Mouse (Mus musculus): ENCODE data around the gene Maneal. TPM values are rescaled to one million over a fixed set of nuclear protein-coding genes. Genes with fewer than 3 reads are reported as not detected.

The Maneal gene
- total RNA-seq, 2 experiments from 2014 or later: 48.4 to 58.0 TPM

DNA sequence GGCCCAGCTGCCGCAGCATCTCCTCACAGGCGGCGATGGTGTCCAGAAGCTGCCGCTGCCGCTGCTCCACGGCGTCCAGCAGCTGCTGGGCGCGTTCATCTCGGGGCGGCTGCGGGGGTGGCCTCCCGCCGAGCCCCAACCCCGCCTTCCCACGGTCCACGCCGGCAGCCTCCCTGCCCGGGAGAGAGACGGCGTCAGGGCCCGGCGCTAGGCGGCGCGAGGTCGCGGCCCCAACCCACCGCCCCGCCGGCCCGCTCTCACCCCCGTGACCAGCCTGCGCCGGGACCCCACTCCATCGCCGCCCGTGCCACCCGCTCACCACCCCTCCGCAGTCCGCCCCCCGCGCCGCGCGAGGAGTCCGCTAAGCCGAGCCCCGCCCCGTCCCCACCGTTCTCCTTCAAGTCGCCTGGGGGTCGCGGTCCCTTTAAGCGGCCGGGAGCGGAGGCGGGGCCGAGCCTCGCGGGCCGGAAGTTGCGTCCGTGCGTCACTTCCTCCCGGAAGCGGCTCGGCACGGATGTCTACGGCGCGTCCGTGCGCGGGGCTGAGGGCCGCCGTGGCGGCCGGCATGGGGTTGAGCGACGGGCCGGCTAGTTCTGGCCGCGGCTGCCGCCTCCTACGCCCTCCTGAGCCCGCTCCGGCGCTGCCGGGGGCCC is 11.6 kb downstream of the Maneal start, which contains the start of gene Yrdc:
Gene Yrdc, plus strand, starts transcription at position 419 of the 653 bp plus-strand sequence.
- intact Hi-C loops (cut with DNase I): loop anchor here (1.0 to 5.0 kb wide), 2 partner anchors 42 to 48 kb away; partner anchors contain the start of gene Mtf1
- DNase-seq (ENCODE audit: low spot score in 2 of 2): peak; percentile 95 to 96

DNA sequence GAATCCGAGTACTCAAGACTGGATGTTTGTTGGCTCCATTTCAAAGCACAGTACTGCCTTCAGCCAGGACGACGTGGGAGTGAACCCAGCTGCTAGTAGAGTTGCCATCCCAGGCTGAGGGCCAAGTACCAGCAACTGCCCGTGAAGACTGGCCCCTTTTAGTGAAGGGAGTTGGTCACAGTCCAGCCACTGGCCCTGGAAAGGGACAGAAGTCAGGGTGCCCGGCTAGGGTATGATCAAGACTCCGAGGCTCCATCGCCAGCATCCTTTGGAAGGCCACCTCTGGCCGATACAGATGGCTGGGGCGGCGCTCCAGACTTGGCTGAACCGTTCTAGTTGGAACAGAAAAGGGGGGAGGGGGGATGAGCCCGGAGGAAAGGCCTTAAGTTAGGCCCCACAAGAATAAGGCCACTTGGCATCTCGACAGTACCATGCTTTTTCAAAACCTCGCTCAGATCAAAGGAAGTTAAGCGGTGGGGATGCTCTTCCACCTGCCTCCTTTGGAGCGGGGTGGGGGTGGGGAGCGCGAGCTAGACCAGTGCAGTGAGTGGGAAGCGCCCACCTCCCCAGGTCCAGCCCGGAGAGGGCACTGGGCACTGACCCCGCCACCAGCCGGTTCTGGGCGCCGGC is 12.2 kb downstream of the Maneal start:
- intact Hi-C loops (cut with DNase I): loop anchor here (1.0 to 5.0 kb wide), 2 partner anchors 43 to 47 kb away; partner anchors contain the start of gene Mtf1
- peak; percentile 68 to 73 for DNase-seq (ENCODE audit: low spot score in 2 of 2)

DNA sequence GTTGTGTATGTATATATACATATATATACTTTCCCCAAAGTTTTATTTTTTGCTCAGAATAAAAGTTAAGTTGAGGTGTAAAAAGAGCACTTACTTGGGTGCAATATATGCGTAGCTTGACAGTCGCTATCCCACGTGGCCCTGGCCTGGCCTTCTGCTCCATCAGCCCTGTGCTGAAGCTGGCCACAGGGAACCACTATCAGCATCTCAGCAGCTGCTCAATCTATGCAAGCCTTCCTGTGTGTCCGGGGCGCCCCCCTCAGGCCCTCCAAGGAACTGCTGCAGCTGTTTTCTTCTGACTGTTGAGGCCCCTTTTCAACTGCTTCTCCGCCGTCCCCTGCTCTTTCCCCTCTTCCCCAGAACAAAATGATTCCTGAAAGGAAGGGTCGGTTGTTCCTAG is 14.4 kb downstream of the Maneal start:
- intact Hi-C loops (cut with DNase I): no loop called here

DNA sequence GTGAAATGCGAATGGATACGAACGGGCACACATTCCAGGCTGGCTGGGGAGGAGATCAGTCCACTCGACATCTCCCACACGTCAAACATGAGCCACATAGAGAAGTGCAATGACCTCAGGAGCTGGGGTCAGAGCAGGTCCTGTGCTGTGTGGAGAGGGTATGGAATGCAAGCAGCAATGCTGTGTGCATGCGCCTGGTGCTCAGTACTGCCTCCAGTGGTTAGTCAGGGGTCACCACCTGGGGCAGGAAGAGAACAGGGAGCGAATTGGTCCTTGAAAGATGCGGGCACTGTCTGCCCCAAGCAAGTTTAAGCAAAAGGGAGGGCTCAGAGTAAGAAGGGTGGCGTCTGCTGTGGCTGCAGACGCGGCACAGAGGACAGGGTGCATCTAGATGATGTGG is 18.5 kb downstream of the Maneal start:
- intact Hi-C loops (cut with DNase I): no loop called here
- DNase-seq (ENCODE audit: low spot score in 2 of 2): no peak

More for the DNA sequence above, 14.4 kb downstream of the Maneal start:
- peak; percentile 80 to 82 for DNase-seq (ENCODE audit: low spot score in 2 of 2)

- no peak for DNase-seq (ENCODE audit: low spot score in 2 of 2)
- intact Hi-C loops (cut with DNase I): no loop called here
Observed at GRCm38 (mm10) chr4:124840998-124841397, 21.0 kb downstream of the Maneal start.

DNA sequence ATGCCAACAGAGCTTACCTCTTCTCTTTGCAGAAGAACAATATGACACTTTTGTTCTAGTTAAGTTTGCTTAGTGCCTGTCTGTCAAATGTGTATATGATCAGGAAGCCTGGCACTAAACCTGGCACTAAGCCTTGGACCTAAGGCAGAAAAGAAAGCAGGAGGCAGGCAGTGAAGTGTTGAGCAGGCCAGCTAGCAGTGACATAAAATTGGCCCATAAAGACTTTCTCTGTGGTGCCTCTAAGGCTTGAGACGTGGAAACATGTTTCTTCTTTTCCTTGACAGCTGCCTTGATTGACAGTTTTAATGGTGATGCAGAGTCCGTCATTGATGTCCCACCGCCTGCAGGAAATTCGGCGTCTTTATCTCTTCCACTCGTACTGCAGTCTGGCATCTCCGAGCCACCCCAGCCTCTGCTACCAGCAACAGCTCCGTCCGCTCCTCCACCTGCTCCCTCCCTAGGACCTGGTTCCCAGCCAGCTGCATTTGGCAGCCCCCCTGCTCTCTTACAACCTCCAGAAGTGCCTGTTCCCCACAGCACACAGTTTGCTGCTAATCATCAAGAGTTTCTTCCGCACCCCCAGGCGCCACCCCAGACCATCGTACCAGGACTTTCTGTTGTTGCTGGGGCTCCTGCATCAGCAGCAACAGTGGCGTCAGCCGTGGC is 23.8 kb downstream of the Maneal start:
- no peak for DNase-seq (ENCODE audit: low spot score in 2 of 2)
- intact Hi-C loops (cut with DNase I): no loop called here

DNA sequence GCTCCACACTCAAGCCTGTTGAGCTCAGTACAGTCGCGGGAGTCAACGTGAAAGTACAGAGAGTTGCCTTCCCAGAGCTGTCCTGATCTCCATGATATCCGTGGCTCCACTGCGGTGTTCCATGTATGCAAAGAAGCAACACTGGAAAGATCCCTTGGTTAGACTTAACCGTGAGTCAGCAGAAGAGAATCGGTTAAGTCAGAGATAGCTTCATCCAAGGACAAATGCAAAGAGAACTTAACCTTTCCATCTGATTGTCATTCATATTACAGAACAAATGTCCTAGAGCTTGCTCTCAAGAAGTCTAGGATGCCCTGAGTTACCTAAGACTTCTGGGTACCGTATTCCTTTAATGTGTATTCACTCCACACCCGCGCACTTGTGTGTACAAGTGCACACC is 29.2 kb downstream of the Maneal start:
- intact Hi-C loops (cut with DNase I): no loop called here
- DNase-seq (ENCODE audit: low spot score in 2 of 2): no peak

DNA sequence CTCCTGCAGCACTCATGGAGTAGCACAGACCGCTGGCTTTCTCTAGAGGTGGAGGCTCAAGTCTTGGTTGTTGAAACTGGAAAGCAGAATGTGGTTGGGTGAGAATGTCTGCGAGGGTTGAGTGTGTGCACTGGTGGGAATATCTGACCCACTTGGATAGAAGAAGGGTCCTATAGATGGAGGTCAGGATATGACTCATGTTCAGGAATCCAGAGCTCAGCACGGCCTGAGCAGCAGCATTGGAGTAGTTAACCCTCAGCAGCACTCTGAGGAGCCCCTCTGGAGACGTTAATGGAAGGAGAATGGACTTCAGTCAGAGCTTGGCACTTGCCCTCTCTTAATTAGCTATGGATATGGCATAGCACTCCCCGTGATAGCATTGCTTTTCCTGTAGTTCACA is 32.3 kb downstream of the Maneal start:
- intact Hi-C loops (cut with DNase I): no loop called here
- DNase-seq (ENCODE audit: low spot score in 2 of 2): no peak

- no peak for DNase-seq (ENCODE audit: low spot score in 2 of 2)
- intact Hi-C loops (cut with DNase I): no loop called here
Observed at GRCm38 (mm10) chr4:124825371-124825965, 36.5 kb downstream of the Maneal start.

GRCm38 (mm10) chr4:124824967-124825366 is 37.0 kb downstream of the Maneal start:
- no peak for DNase-seq (ENCODE audit: low spot score in 2 of 2)
- intact Hi-C loops (cut with DNase I): no loop called here

- intact Hi-C loops (cut with DNase I): no loop called here
Observed at GRCm38 (mm10) chr4:124818832-124819231, 43.1 kb downstream of the Maneal start.

DNA sequence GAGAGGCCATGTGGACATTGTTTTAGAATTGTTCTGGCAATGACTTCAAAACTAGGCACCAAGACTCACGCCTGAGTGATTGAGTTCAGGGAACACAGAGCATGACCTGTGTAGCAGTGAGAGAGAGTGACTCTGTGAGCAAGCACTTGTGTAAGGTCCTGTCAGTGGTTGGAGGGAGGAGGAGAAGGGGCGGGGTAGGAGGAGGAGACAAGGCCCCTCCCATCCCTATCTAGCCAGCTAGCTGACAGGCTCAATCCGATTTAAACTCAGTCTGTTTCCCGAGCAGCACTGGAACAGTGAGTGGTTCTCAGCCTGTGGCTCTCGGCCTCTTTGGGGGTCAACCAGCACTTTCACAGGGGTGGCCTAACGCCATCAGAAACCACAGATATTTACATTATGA is 44.2 kb downstream of the Maneal start:
- intact Hi-C loops (cut with DNase I): no loop called here
- no peak for DNase-seq (ENCODE audit: low spot score in 2 of 2)

More at GRCm38 (mm10) chr4:124818832-124819231, 43.1 kb downstream of the Maneal start:
- DNase-seq (ENCODE audit: low spot score in 2 of 2): no peak

- intact Hi-C loops (cut with DNase I): no loop called here
Observed at GRCm38 (mm10) chr4:124815901-124816300, 46.1 kb downstream of the Maneal start.

GRCm38 (mm10) chr4:124811347-124811975 is 50.5 kb downstream of the Maneal start:
- peak; percentile 61 to 69 for DNase-seq (ENCODE audit: low spot score in 2 of 2)
- intact Hi-C loops (cut with DNase I): no loop called here

More at GRCm38 (mm10) chr4:124815901-124816300, 46.1 kb downstream of the Maneal start:
- DNase-seq (ENCODE audit: low spot score in 2 of 2): no peak

DNA sequence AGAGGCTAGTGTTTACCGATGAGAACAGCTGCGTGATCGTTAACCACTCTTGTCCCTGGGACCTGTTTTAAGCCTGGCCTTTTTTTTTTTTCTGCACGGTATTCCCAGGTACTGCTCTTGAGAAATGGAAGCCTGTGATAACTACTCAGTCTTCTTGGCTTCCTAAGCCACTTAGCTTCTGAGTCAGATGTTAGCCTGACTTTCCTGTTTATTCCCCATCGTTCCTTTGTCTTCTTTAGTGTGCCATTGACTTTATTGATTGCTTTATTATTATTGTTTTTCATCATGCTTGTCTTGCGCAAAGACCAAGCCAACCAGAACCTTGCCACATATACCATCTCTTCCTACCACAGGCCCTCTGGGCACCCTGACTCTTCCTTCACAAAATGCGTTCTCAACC is 51.9 kb downstream of the Maneal start:
- no peak for DNase-seq (ENCODE audit: low spot score in 2 of 2)
- intact Hi-C loops (cut with DNase I): no loop called here

GRCm38 (mm10) chr4:124809136-124809883 is 52.7 kb downstream of the Maneal start:
- DNase-seq (ENCODE audit: low spot score in 2 of 2): no peak
- intact Hi-C loops (cut with DNase I): loop anchor here (10.0 kb wide), 1 partner anchor 255 kb away; the partner anchor contains the start of genes Dnali1 and Snip1

DNA sequence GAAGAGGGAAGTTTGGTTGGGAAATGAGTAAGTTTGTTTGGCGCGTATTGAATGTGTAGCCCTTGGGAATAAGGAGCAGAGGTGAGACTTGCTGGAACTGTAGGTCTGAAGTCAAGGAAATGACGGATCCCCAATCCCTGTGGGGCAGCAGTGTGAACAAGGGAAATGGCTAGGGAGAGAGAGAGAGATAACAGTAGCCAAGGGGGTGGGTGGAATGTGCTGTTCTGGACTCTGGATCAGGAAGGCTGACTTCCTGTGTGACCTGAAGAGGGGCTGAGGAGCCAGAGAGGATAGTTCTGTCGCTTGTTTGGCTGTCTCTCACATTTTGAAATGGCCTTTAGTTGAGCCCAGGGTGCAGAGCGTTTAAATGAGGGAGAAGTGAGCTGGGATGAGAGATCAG is 53.5 kb downstream of the Maneal start:
- intact Hi-C loops (cut with DNase I): loop anchor here (10.0 kb wide), 1 partner anchor 256 kb away; the partner anchor contains the start of genes Dnali1 and Snip1
- no peak for DNase-seq (ENCODE audit: low spot score in 2 of 2)

All from left cerebral cortex, postnatal 36 days (tissue).